13 mouse cellular contexts compared by ENCODE assay signal in genomic region chr19:59642606-59643005, GRCm38 (mm10).
"Had no signal": no experiment of that assay in that cellular context is flagged by ENCODE, and none has a peak within 500 bp of the region (broad histone marks: within the 10 kb centered on the region; RNA-seq: fewer than 3 reads in every experiment).

No protein-coding gene starts in this region.

- H3K4me3 ChIP-seq: intestine, embryonic 15.5 days; limb, embryonic 12.5 days; limb, embryonic 15.5 days; liver, embryonic 13.5 days had no signal

- H3K4me1 ChIP-seq: intestine, embryonic 15.5 days; liver, embryonic 13.5 days had no signal

- H3K36me3 ChIP-seq: intestine, embryonic 15.5 days; limb, embryonic 12.5 days; limb, embryonic 15.5 days; liver, embryonic 13.5 days had no signal

- H3K9ac ChIP-seq: intestine, embryonic 15.5 days; limb, embryonic 12.5 days; limb, embryonic 15.5 days; liver, embryonic 13.5 days had no signal

- H3K4me2 ChIP-seq: intestine, embryonic 15.5 days; limb, embryonic 12.5 days; limb, embryonic 15.5 days; liver, embryonic 13.5 days; midbrain, embryonic 11.5 days had no signal

- H3K27ac ChIP-seq: intestine, embryonic 15.5 days; kidney, postnatal 0 days; limb, embryonic 12.5 days; limb, embryonic 15.5 days; liver, embryonic 13.5 days had no signal

- ATAC-seq: intestine, embryonic 15.5 days had no signal

- H3K27me3 ChIP-seq: intestine, embryonic 15.5 days; limb, embryonic 15.5 days; liver, embryonic 13.5 days had no signal

- H3K9me3 ChIP-seq: intestine, embryonic 15.5 days; limb, embryonic 12.5 days; limb, embryonic 15.5 days; liver, embryonic 13.5 days had no signal

- DNase-seq: left cerebral cortex, postnatal 4 days; liver, embryonic 13.5 days; lung, adult 2 months; lung, postnatal 14 days; lung, postnatal 4 days; midbrain, embryonic 14.5 days; thymus, adult 18-20 months; thymus, postnatal 36 days had no signal
